In the genomic region with DNA sequence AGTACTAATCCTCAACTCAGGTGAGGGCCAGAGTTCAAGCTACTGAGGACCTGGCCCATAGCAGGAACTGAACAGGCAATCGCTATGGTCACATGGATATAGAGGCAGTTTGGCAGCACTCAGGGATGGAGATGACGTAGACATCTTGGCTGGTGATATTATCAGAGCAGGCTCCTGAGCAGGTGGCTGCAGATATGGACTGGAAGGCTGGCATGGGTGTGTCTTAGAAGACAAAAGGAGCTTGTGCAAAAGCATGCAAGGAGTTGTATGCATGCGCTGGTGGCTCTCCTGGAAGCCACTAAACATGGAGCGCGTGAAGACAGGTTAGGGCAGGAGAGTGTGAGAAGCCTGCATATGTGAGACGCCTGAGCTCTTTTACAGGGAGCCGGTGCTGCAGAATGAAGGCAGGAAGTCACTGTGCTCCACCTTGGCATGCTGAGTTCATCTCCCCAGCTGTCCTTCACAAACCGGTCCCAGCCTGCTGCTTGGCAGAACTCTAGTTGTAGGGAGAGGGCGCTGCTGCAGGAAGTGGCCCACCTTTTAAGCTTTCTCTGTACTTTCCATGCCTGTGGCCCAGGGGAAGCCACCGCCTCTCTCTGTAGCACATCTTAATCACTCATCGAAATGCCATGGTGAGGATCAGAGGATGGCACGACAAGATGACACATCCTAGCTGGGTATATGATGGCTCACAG, we compare ENCODE assay signal across 12 mouse cellular contexts. TPM values are rescaled to one million over a fixed set of nuclear protein-coding genes. Genes with fewer than 3 reads are reported as not detected.
DNase-seq lines count a peak whose midpoint lies in the region; ATAC-seq lines count a peak whose summit lies in the region.
"Had no signal": no experiment of that assay in that cellular context is flagged by ENCODE, and none has a peak within 500 bp of the region (broad histone marks: within the 10 kb centered on the region; RNA-seq: fewer than 3 reads in every experiment).

No protein-coding gene starts in this region.

- peaks cover 78% of the 10 kb centered on the region for H3K4me1 ChIP-seq in kidney, embryonic 15.5 days
- H3K4me1 ChIP-seq in liver, embryonic 12.5 days = peaks cover 62% of the 10 kb centered on the region

- H3K4me3 ChIP-seq in kidney, embryonic 15.5 days (replicated peaks) = no peak overlapping the region
- H3K4me3 ChIP-seq in liver, embryonic 12.5 days = no peak overlapping the region
- H3K4me3 ChIP-seq: gastrocnemius, adult 2 months; limb, embryonic 13.5 days had no signal

- H3K36me3 ChIP-seq in kidney, embryonic 15.5 days = no peaks in the 10 kb centered on the region
- H3K36me3 ChIP-seq in liver, embryonic 12.5 days = no peaks in the 10 kb centered on the region
- H3K36me3 ChIP-seq: limb, embryonic 13.5 days had no signal

- intact Hi-C loops in heart, postnatal 36 days (cut with DNase I) = loop anchor here (5.0 to 10.0 kb wide), 3 partner anchors 47 to 549 kb away; a partner anchor contains a TSS

- 76% methylated on average over 12 of the region's 12 CpGs for whole genome bisulfite sequencing in kidney, embryonic 15.5 days
- 64% methylated on average over 12 of the region's 12 CpGs for WGBS in liver, embryonic 12.5 days (ENCODE audit: insufficient replicate concordance)

- H3K4me2 ChIP-seq in kidney, embryonic 15.5 days = no peak overlapping the region
- no peak overlapping the region for H3K4me2 ChIP-seq in liver, embryonic 12.5 days
- H3K4me2 ChIP-seq: limb, embryonic 13.5 days had no signal

- no peak overlapping the region for H3K9ac ChIP-seq in kidney, embryonic 15.5 days
- H3K9ac ChIP-seq in liver, embryonic 12.5 days = no peak overlapping the region
- H3K9ac ChIP-seq: limb, embryonic 13.5 days had no signal

- H3K27ac ChIP-seq in kidney, embryonic 15.5 days = peak overlapping the region; percentile 93
- no peak overlapping the region for H3K27ac ChIP-seq in liver, embryonic 12.5 days
- H3K27ac ChIP-seq: gastrocnemius, adult 2 months; limb, embryonic 13.5 days had no signal

- ATAC-seq in kidney, embryonic 15.5 days (replicated peaks; ENCODE audit: low FRiP score) = no peak
- ATAC-seq in liver, embryonic 12.5 days = no peak
- ATAC-seq: hindbrain, embryonic 16.5 days; midbrain, embryonic 16.5 days had no signal

- no peaks in the 10 kb centered on the region for H3K9me3 ChIP-seq in kidney, embryonic 15.5 days (replicated peaks)
- H3K9me3 ChIP-seq in liver, embryonic 12.5 days (replicated peaks) = no peaks in the 10 kb centered on the region
- H3K9me3 ChIP-seq: limb, embryonic 13.5 days had no signal

- no peaks in the 10 kb centered on the region for H3K27me3 ChIP-seq in kidney, embryonic 15.5 days
- H3K27me3 ChIP-seq in liver, embryonic 12.5 days (replicated peaks) = peaks cover 75% of the 10 kb centered on the region
- H3K27me3 ChIP-seq: limb, embryonic 13.5 days had no signal

- peak; percentile 91 for DNase-seq in heart, adult 11 months
- DNase-seq in heart, postnatal 36 days = no peak
- peak; percentile 7 for DNase-seq in right cerebral cortex, postnatal 14 days
- no peak for DNase-seq in right cerebral cortex, adult 2 months (ENCODE audit: low spot score in 2 of 2)
- no peak for DNase-seq in frontal cortex, postnatal 36 days (ENCODE audit: low spot score in 2 of 2)
- DNase-seq in B cell, adult 2 months = no peak
- DNase-seq: gastrocnemius, adult 2 months had no signal

RNA-seq across cellular contexts. Expression of a gene that starts 4.8 kb away (rescaled TPM):
- total RNA-seq in heart, postnatal 36 days (2021) = 10 to 100 TPM; 38.8 to 41.7 TPM
- 41.8 and 47.3 TPM in 2 replicates for polyA plus RNA-seq in kidney, embryonic 15.5 days (2015; fragmentation: Nextera tagmentation; extraction: Ambion mirVana)
- polyA plus RNA-seq in liver, embryonic 12.5 days (2016; fragmentation: Nextera tagmentation; extraction: Ambion mirVana) = 9.1 and 10.2 TPM in 2 replicates

Comparison
In these comparisons a context has a peak if more than half of its experiments do, and no peak if none do; other contexts are left out.
1. DNase-seq: peak in heart, adult 11 months (single experiment) and right cerebral cortex, postnatal 14 days (single experiment); none in heart, postnatal 36 days (0 of 2), right cerebral cortex, adult 2 months (0 of 2), frontal cortex, postnatal 36 days (0 of 2) and B cell, adult 2 months (0 of 2).